Mouse (Mus musculus): ENCODE measurements at regions not wholly inside any gene's neighbourhood (a gene's known extent, or its start where the extent isn't known, plus 50 kb on each side); places are given as distances from the start of the nearest gene placed in this dataset.

- H3K4me1 ChIP-seq (ENCODE audit: control insufficient read depth, insufficient read depth, low read length) = no peaks in the 10 kb centered on the region
- WGBS = 51% methylated on average over 1 of the region's 1 CpGs
- H3K4me3 ChIP-seq (replicated peaks; ENCODE audit: low read length) = no peak overlapping the region
- ATAC-seq (ENCODE audit: low FRiP score, low read depth) (no peak), DNase-seq (ENCODE audit: low spot score) (no peak)
- H3K4me2 ChIP-seq (replicated peaks; ENCODE audit: low read depth, low read length, severe bottlenecking) = no peak overlapping the region
- H3K36me3 ChIP-seq (ENCODE audit: control insufficient read depth, insufficient read depth, low read length) = no peaks in the 10 kb centered on the region
- no peak overlapping the region for H3K9ac ChIP-seq (ENCODE audit: low read depth, low read length, severe bottlenecking)
- H3K9me3 ChIP-seq (ENCODE audit: control insufficient read depth, low read length) = no peaks in the 10 kb centered on the region
- no peaks in the 10 kb centered on the region for H3K27me3 ChIP-seq (ENCODE audit: control insufficient read depth, insufficient read depth, low read length)
- no peak for TF ChIP-seq POLR2A (IDR thresholded peaks at IDR 0.05; ENCODE audit: borderline replicate concordance, extremely low read depth, insufficient read depth, insufficient read length)
- no peak overlapping the region for H3K27ac ChIP-seq (replicated peaks; ENCODE audit: low read depth, low read length)
Observed at GRCm38 (mm10) chr12:13869161-13869560, 282.7 kb downstream of the Fam84a start.

- no peaks in the 10 kb centered on the region for H3K9me3 ChIP-seq (ENCODE audit: control insufficient read depth, low read length)
- no peak overlapping the region for H3K9ac ChIP-seq (ENCODE audit: low read depth, low read length, severe bottlenecking)
- no peak for DNase-seq (ENCODE audit: low spot score)
- WGBS = 90% methylated on average over 7 of the region's 7 CpGs
- no peaks in the 10 kb centered on the region for H3K36me3 ChIP-seq (ENCODE audit: control insufficient read depth, insufficient read depth, low read length)
- no peak overlapping the region for H3K4me2 ChIP-seq (replicated peaks; ENCODE audit: low read depth, low read length, severe bottlenecking)
- TF ChIP-seq POLR2A (IDR thresholded peaks at IDR 0.05; ENCODE audit: borderline replicate concordance, extremely low read depth, insufficient read depth, insufficient read length) = no peak
- ATAC-seq (ENCODE audit: low FRiP score, low read depth) = no peak
- H3K27me3 ChIP-seq (ENCODE audit: control insufficient read depth, insufficient read depth, low read length) = no peaks in the 10 kb centered on the region
- no peak overlapping the region for H3K27ac ChIP-seq (replicated peaks; ENCODE audit: low read depth, low read length)
- no peak overlapping the region for H3K4me3 ChIP-seq (replicated peaks; ENCODE audit: low read length)
- H3K4me1 ChIP-seq (ENCODE audit: control insufficient read depth, insufficient read depth, low read length) = no peaks in the 10 kb centered on the region
Observed at GRCm38 (mm10) chr12:13861226-13861625, 290.6 kb downstream of the Fam84a start.

DNA sequence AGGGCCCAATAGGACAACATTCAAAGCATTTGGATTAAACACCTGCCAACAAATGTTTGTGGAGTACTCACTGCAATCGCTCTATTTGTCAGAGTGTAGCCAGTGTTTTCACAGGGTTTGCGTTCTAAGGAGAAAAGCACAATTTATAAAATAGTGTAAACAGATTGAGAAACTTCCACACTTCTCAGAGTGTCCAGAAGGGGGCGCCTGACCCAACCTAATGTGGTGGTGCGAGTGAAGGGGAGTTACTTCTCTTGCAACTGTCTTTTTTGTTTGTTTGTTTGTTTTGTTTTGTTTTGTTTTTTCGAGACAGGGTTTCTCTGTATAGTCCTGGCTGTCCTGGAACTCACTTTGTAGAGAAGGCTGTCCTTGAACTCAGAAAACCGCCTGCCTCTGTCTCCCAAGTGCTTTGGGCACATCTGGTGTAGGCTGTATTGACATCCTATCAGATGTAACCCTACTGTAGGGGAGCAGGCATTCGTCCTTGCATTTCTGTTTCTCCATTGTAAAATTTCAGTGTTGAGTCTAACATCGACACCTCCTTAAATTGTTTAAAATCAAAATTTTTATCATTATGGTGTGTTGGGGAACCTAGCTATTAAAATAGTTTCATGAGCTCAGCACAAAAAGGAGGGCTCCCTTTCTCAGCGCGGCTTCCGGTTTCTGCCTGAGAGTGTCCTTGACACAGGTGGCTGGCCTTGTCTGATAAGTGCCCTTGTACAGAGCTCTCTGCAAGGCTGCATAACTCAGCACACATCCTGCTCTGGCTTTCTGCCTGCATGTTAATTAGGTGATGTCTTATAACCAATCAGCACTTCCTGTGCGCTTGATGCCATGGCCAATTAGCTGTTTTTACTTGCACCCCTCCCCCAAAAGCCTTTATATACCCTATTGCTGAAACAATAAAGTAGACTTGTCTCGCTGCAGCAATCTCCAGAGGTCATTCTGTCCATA lies 307.0 kb downstream of the Fam84a start:
- Histone ChIP-seq H3K36me3 (ENCODE audit: control insufficient read depth, insufficient read depth, low read length) (no peaks in the 10 kb centered on the region), H3K4me1 (ENCODE audit: control insufficient read depth, insufficient read depth, low read length) (no peaks in the 10 kb centered on the region), H3K27ac (replicated peaks; ENCODE audit: low read depth, low read length) (no peak overlapping the region), H3K27me3 (ENCODE audit: control insufficient read depth, insufficient read depth, low read length) (no peaks in the 10 kb centered on the region), H3K4me2 (replicated peaks; ENCODE audit: low read depth, low read length, severe bottlenecking) (no peak overlapping the region), H3K9me3 (ENCODE audit: control insufficient read depth, low read length) (no peaks in the 10 kb centered on the region), H3K4me3 (replicated peaks; ENCODE audit: low read length) (no peak overlapping the region), H3K9ac (ENCODE audit: low read depth, low read length, severe bottlenecking) (no peak overlapping the region)
- no peak for ATAC-seq (ENCODE audit: low FRiP score, low read depth)
- DNase-seq (ENCODE audit: low spot score) = no peak
- TF ChIP-seq POLR2A (IDR thresholded peaks at IDR 0.05; ENCODE audit: borderline replicate concordance, extremely low read depth, insufficient read depth, insufficient read length) = no peak
- WGBS = 57% methylated on average over 13 of the region's 13 CpGs

DNA sequence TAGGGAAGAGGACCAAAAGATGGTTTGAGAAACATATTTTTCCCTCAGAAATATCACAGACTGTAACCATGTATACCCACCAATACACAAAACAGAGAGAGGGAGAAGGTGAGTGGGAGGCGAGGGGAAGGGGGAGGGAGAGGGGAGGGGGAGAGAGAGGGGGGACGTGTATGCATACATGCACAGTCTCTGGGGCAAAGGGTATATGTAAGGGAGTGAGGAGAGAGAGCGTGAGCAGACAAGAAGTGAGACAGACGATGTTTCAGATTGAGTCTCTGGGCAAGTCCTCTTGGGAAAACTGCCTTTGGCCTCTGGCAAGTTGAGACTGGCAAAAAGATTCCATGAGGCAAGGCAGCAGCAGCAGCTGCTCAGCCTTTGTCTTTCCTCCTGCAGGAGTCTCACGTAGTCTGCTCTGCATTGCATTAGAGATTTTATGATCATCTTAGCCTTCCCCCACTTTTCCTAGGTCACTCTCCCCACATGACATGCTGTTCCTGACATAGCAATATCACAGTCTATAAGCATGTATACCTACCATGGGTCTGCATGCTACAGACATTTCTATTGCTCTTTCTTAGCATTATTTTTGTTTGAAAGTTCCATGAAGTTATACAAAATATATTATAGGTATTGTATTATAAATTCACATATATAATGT lies 308.3 kb downstream of the Fam84a start:
- Histone ChIP-seq H3K36me3 (ENCODE audit: control insufficient read depth, insufficient read depth, low read length) (no peaks in the 10 kb centered on the region), H3K4me1 (ENCODE audit: control insufficient read depth, insufficient read depth, low read length) (no peaks in the 10 kb centered on the region), H3K4me2 (replicated peaks; ENCODE audit: low read depth, low read length, severe bottlenecking) (no peak overlapping the region), H3K9me3 (ENCODE audit: control insufficient read depth, low read length) (no peaks in the 10 kb centered on the region), H3K4me3 (replicated peaks; ENCODE audit: low read length) (no peak overlapping the region), H3K27me3 (ENCODE audit: control insufficient read depth, insufficient read depth, low read length) (no peaks in the 10 kb centered on the region), H3K27ac (replicated peaks; ENCODE audit: low read depth, low read length) (no peak overlapping the region), H3K9ac (ENCODE audit: low read depth, low read length, severe bottlenecking) (no peak overlapping the region)
- ATAC-seq (ENCODE audit: low FRiP score, low read depth) = no peak
- 45% methylated on average over 5 of the region's 5 CpGs for WGBS
- DNase-seq (ENCODE audit: low spot score) = peak; percentile 16
- no peak for TF ChIP-seq POLR2A (IDR thresholded peaks at IDR 0.05; ENCODE audit: borderline replicate concordance, extremely low read depth, insufficient read depth, insufficient read length)

DNA sequence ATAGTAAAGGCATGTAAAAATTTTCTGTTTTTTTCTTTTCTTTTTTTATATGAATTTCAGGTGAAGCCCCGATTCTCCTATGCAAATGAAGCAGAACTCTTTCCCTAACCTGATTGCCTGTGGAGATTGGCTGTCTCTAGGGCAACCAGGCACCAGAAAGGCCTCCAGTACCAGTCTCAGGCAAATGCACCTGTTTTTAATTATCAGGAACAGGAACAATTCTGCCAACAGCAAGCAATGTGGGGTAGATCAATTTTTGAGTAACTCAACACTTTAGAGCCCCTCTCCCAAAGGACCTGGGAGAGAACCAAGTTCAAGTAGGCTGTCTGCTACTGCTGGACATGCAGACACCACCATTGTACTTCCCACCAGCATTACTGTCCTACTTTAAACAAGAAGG lies 310.6 kb downstream of the Fam84a start:
- Histone ChIP-seq H3K27ac (replicated peaks; ENCODE audit: low read depth, low read length) (no peak overlapping the region), H3K4me2 (replicated peaks; ENCODE audit: low read depth, low read length, severe bottlenecking) (no peak overlapping the region), H3K27me3 (ENCODE audit: control insufficient read depth, insufficient read depth, low read length) (no peaks in the 10 kb centered on the region), H3K9me3 (ENCODE audit: control insufficient read depth, low read length) (no peaks in the 10 kb centered on the region), H3K9ac (ENCODE audit: low read depth, low read length, severe bottlenecking) (no peak overlapping the region), H3K4me3 (replicated peaks; ENCODE audit: low read length) (no peak overlapping the region), H3K36me3 (ENCODE audit: control insufficient read depth, insufficient read depth, low read length) (no peaks in the 10 kb centered on the region), H3K4me1 (ENCODE audit: control insufficient read depth, insufficient read depth, low read length) (no peaks in the 10 kb centered on the region)
- no peak for ATAC-seq (ENCODE audit: low FRiP score, low read depth)
- no peak for DNase-seq (ENCODE audit: low spot score)
- TF ChIP-seq POLR2A (IDR thresholded peaks at IDR 0.05; ENCODE audit: borderline replicate concordance, extremely low read depth, insufficient read depth, insufficient read length) = no peak
- WGBS = 35% methylated on average over 1 of the region's 1 CpGs
